Mouse (Mus musculus): ENCODE results near the gene Mgat4b. TPM values are rescaled to one million over a fixed set of nuclear protein-coding genes. Genes with fewer than 3 reads are reported as not detected.
"Not testable (repeated sequence)": the region's sequence is repeated elsewhere in the genome, so short reads cannot be mapped to it uniquely, and the experiment has no call there.

Gene Mgat4b
- polyA plus RNA-seq (2012; rRNA removed) = 116 and 171 TPM in 2 replicates

GRCm38 (mm10) chr11:50210505-50211151, at the start of gene Mgat4b, which contains the start of gene Sqstm1:
Mgat4b (plus strand) TSS chr11:50210890.
Sqstm1 (minus strand) TSS chr11:50210827.
- peaks cover 18% of the 10 kb centered on the region for H3K4me1 ChIP-seq (ENCODE audit: control insufficient read depth, insufficient read depth, insufficient read length, low read length)
- peak; percentile 94 for TF ChIP-seq POLR2A (IDR thresholded peaks at IDR 0.05; ENCODE audit: low read depth, low read length)
- no peak for TF ChIP-seq CTCF (IDR thresholded peaks at IDR 0.05; ENCODE audit: extremely low read depth, insufficient read length, insufficient replicate concordance, low read depth, low read length)

GRCm38 (mm10) chr11:50161578-50162304, 48.9 kb upstream of the Mgat4b start:
- Histone ChIP-seq H3K36me3 (ENCODE audit: control insufficient read depth, insufficient read depth, low read length) (peaks cover 32% of the 10 kb centered on the region), H3K27me3 (ENCODE audit: control insufficient read depth, insufficient read depth, low read length) (no peaks in the 10 kb centered on the region), H3K27ac (ENCODE audit: insufficient read depth, low read depth, low read length) (no peak overlapping the region), H3K4me3 (ENCODE audit: low read depth, low read length) (no peak overlapping the region), H3K4me1 (ENCODE audit: control insufficient read depth, insufficient read depth, insufficient read length, low read length) (peaks cover 14% of the 10 kb centered on the region)
- WGBS = 72% methylated on average over 10 of the region's 10 CpGs
- TF ChIP-seq CTCF (IDR thresholded peaks at IDR 0.05; ENCODE audit: extremely low read depth, insufficient read length, insufficient replicate concordance, low read depth, low read length) (peak; percentile 98), POLR2A (IDR thresholded peaks at IDR 0.05; ENCODE audit: low read depth, low read length) (no peak)

More at GRCm38 (mm10) chr11:50210505-50211151, at the start of gene Mgat4b, which contains the start of gene Sqstm1:
- Histone ChIP-seq H3K36me3 (ENCODE audit: control insufficient read depth, insufficient read depth, low read length) (peaks cover 23% of the 10 kb centered on the region), H3K4me3 (ENCODE audit: low read depth, low read length) (peak within 1 kb of the TSS; percentile 80), H3K27ac (ENCODE audit: insufficient read depth, low read depth, low read length) (peak within 1 kb of the TSS; percentile 95), H3K27me3 (ENCODE audit: control insufficient read depth, insufficient read depth, low read length) (no peaks in the 10 kb centered on the region)
- WGBS = under 1% methylated on average over 48 of the region's 48 CpGs

- Histone ChIP-seq H3K4me3 (ENCODE audit: low read depth, low read length) (no peak overlapping the region), H3K27ac (ENCODE audit: insufficient read depth, low read depth, low read length) (no peak overlapping the region), H3K36me3 (ENCODE audit: control insufficient read depth, insufficient read depth, low read length) (peaks cover 25% of the 10 kb centered on the region), H3K27me3 (ENCODE audit: control insufficient read depth, insufficient read depth, low read length) (no peaks in the 10 kb centered on the region), H3K4me1 (ENCODE audit: control insufficient read depth, insufficient read depth, insufficient read length, low read length) (peaks cover 14% of the 10 kb centered on the region)
- 93% methylated on average over 3 of the region's 3 CpGs for WGBS
- TF ChIP-seq POLR2A (IDR thresholded peaks at IDR 0.05; ENCODE audit: low read depth, low read length) (no peak), CTCF (IDR thresholded peaks at IDR 0.05; ENCODE audit: extremely low read depth, insufficient read length, insufficient replicate concordance, low read depth, low read length) (no peak)
Observed at GRCm38 (mm10) chr11:50162338-50163050, 48.2 kb upstream of the Mgat4b start.

GRCm38 (mm10) chr11:50168352-50168751, 42.3 kb upstream of the Mgat4b start:
- Histone ChIP-seq H3K4me3 (ENCODE audit: low read depth, low read length) (no peak overlapping the region), H3K27ac (ENCODE audit: insufficient read depth, low read depth, low read length) (no peak overlapping the region), H3K27me3 (ENCODE audit: control insufficient read depth, insufficient read depth, low read length) (no peaks in the 10 kb centered on the region), H3K4me1 (ENCODE audit: control insufficient read depth, insufficient read depth, insufficient read length, low read length) (no peaks in the 10 kb centered on the region; the same call in 1 of the 2 replicates), H3K36me3 (ENCODE audit: control insufficient read depth, insufficient read depth, low read length) (peaks cover 33% of the 10 kb centered on the region)
- WGBS = 86% methylated on average over 5 of the region's 5 CpGs
- TF ChIP-seq CTCF (IDR thresholded peaks at IDR 0.05; ENCODE audit: extremely low read depth, insufficient read length, insufficient replicate concordance, low read depth, low read length) = no peak
- TF ChIP-seq POLR2A (IDR thresholded peaks at IDR 0.05; ENCODE audit: low read depth, low read length) = no peak

GRCm38 (mm10) chr11:50174111-50174729, 36.5 kb upstream of the Mgat4b start, which contains the start of gene Mrnip:
Mrnip (plus strand) TSS chr11:50174444.
- H3K4me1 ChIP-seq (ENCODE audit: control insufficient read depth, insufficient read depth, insufficient read length, low read length); H3K27me3 ChIP-seq (ENCODE audit: control insufficient read depth, insufficient read depth, low read length): not testable (repeated sequence)
- WGBS = 4% methylated on average over 19 of the region's 19 CpGs
- peaks cover 11% of the 10 kb centered on the region for H3K36me3 ChIP-seq (ENCODE audit: control insufficient read depth, insufficient read depth, low read length)
- peak within 1 kb of the TSS; percentile 23; the same call in 1 of the 2 replicates for H3K27ac ChIP-seq (ENCODE audit: insufficient read depth, low read depth, low read length)
- peak within 1 kb of the TSS; percentile 95 for H3K4me3 ChIP-seq (ENCODE audit: low read depth, low read length)

GRCm38 (mm10) chr11:50174730-50175187, 35.9 kb upstream of the Mgat4b start:
- no peaks in the 10 kb centered on the region; the same call in 1 of the 2 replicates for H3K4me1 ChIP-seq (ENCODE audit: control insufficient read depth, insufficient read depth, insufficient read length, low read length)
- no peak overlapping the region for H3K27ac ChIP-seq (ENCODE audit: insufficient read depth, low read depth, low read length)
- H3K36me3 ChIP-seq (ENCODE audit: control insufficient read depth, insufficient read depth, low read length) = peaks cover 7% of the 10 kb centered on the region; the same call in 1 of the 2 replicates
- no peaks in the 10 kb centered on the region for H3K27me3 ChIP-seq (ENCODE audit: control insufficient read depth, insufficient read depth, low read length)
- H3K4me3 ChIP-seq (ENCODE audit: low read depth, low read length) = peak overlapping the region; percentile 95
- under 1% methylated on average over 27 of the region's 27 CpGs for WGBS
- peak; percentile 36; the same call in 1 of the 2 replicates for TF ChIP-seq POLR2A (IDR thresholded peaks at IDR 0.05; ENCODE audit: low read depth, low read length)
- no peak for TF ChIP-seq CTCF (IDR thresholded peaks at IDR 0.05; ENCODE audit: extremely low read depth, insufficient read length, insufficient replicate concordance, low read depth, low read length)

Data from small intestine, adult 2 months (tissue).